Mouse (Mus musculus): ENCODE measurements around the gene Cnpy1.

Gene Cnpy1

DNA sequence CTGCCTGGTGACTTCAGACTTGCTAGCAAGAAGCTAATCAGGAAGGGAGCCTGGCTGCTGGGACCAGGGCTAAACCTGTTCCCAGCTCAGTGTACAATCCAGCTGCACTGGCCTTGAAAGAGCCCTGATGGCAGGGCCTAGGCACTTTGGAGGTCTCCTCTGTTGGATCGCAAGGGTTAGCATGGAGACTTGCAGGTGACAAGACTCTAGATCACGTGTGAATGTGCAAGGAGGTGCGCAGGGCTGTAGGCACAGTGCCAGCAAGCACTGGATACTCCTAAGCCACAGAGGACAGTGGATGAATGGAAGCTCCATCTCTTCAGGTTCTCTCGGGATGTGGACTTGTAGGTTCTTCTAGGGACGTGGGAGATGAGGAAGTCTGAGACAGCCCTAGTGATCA is 6.7 kb downstream of the Cnpy1 start:
- no peak for DNase-seq (ENCODE audit: low spot score)

DNA sequence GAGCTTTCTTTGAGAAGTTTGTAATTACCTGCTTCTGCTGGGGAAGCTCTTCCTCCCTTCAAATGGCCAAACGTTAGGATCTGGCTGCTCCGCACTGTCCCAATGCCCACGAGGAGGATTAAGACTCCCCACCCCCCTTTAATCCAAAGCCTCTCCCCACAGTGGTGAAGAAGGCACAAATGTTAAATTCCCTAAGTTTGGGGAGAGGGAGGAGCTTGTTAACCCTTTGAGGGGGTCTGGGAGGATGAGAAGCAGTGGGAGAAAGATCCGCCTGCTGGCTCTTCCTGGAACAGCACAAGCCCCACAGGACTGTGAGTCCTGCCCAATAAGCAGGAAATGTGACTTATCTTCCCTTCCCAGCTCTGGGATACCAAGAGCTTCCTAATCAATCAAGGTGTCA is 7.5 kb downstream of the Cnpy1 start:
- DNase-seq (ENCODE audit: low spot score), result no peak

DNA sequence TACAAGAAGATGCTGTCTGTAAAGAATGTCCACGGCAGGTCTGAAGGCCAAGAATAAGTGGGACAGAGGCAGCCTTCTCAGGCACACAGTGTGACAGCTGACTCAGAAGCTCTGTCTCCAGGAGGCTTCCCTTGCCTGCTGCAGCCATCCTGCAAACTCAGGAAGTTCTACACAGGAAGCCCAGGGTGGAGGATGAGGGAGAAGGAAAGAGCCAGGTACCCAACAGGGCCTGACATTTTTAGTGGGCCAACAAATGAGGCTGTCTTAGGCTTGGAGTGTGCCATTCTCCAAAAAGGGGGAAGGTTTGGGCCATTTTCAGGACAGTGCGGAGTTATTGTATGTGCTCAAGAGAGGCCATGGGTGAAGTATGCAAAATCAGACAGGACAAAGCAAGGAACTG is 7.9 kb downstream of the Cnpy1 start:
- DNase-seq (ENCODE audit: low spot score), result no peak

DNA sequence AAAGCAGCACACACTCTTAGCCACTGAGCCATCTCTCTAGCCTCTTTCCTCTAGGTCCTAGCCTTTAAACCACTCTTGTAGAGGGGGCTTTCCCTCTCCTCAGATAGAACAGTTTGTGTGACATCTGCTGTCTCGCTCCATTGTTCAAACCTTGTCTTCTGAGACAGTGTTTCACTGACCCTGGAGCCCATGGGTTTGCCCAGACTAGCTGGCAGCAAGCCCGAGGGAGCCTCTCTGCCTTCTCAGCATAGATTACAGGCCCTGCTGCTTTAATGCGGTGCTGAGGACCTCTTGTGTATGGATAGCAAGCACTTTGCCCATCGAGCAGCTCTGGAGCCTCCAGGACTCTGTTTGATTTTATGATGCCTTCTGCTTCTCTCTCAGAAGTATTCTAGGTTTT is 8.6 kb downstream of the Cnpy1 start:
- DNase-seq (ENCODE audit: low spot score), result no peak

DNA sequence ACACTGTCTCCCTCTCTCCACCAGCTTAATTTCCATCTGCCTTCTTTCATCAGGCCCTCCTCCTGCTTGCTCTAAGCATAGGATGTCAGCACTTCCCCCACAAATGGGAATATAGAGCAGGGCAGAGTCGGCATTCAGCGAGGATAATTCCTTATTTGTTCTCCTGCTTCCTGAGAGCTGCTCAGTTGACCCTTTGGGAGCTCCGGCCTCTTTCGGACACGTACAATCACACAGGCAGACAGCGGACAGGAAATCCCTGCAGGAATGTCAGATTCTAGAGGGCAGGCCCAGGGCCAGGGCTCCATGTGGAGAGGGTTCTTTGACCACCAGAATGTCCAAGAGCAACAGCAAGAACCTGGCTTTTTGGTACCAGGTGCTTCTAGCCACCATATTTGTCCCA is 9.5 kb downstream of the Cnpy1 start:
- DNase-seq (ENCODE audit: low spot score), result no peak

DNA sequence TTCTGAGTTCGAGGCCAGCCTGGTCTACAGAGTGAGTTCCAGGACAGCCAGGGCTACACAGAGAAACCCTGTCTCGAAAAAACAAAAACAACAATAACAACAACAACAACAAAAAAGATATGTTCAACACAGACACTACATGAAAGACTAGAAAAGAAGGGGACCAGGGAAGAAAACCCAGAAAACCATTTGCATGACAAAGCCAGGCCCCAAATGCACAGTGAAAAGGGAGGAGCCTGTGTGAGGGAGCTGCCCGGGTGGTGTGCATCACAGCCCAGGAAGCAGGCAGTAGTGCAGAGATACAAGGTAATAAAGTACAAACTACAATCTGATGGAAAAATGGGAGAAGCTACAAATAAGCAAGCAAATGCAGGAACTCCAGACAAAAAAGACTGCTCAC is 13.5 kb downstream of the Cnpy1 start:
- DNase-seq (ENCODE audit: low spot score), result no peak

DNA sequence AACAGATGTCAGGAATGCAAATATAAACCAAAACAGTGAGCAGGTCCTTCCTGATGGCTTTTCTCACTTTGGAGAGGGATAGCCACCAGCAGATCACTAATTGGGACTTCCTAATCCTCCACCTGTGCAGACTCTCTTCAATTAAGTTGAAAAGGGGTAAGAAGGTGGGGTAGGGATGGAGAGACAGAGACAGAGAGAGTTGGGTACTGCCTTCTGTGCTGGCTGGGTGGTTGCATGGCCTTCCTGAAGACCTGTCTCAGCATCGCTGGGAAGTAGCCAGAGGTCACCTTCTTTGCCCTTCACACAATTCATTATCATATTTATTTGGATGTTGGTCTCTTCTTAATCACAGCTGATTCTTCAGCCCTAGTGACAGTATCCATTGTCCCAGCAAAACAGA is 26.0 kb downstream of the Cnpy1 start:
- DNase-seq (ENCODE audit: low spot score), result no peak

DNA sequence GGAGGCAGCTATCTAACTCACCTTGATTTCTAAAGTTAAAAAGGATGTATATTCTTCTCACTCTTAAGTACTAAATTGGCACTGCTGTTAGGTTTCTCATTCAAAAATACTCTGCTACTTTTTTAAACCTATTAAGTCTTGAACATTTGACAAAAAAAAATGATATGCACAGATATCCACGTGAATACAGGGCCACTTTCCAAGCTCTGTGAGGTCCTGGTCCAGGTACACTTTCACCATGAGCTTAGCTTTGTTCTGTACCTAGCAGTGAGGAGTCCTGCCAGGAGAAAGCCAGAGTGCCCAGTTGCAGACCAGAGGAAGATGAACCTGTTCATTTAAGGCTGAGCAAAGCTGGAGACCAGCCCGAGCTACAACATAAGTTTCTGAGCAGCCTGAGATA is 32.2 kb downstream of the Cnpy1 start:
- no peak for DNase-seq (ENCODE audit: low spot score)

DNA sequence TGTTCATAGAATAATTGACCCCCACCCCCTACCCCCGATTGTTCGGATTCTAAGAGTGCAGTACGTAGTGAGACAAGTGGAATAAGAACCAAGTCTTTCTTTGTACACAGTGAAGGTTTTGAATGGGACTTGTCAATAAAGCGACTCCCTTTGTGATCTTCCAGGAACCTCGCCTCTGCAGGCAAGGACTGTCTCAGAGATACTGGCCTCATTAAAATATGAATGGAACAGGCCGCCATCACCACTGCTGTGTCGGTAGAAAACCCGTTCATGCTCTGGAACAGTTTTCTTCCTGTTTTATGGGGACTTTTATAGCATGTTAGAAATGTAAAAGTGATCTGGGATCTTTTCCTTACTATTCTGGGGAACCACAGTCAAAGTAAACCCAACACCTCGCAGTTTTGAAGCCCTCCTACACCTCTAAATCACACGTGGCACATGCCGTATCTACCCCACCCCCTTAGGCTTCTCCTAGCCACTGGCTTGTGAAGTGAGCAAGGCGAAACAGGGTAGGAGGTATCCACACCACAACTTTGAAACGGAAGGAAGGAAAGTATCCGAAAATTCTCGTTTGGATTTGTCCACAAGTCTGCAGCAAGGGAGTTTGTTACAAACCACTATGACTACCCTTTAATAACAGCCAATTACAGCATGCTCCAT is 33.8 kb downstream of the Cnpy1 start:
- no peak for DNase-seq (ENCODE audit: low spot score)

DNA sequence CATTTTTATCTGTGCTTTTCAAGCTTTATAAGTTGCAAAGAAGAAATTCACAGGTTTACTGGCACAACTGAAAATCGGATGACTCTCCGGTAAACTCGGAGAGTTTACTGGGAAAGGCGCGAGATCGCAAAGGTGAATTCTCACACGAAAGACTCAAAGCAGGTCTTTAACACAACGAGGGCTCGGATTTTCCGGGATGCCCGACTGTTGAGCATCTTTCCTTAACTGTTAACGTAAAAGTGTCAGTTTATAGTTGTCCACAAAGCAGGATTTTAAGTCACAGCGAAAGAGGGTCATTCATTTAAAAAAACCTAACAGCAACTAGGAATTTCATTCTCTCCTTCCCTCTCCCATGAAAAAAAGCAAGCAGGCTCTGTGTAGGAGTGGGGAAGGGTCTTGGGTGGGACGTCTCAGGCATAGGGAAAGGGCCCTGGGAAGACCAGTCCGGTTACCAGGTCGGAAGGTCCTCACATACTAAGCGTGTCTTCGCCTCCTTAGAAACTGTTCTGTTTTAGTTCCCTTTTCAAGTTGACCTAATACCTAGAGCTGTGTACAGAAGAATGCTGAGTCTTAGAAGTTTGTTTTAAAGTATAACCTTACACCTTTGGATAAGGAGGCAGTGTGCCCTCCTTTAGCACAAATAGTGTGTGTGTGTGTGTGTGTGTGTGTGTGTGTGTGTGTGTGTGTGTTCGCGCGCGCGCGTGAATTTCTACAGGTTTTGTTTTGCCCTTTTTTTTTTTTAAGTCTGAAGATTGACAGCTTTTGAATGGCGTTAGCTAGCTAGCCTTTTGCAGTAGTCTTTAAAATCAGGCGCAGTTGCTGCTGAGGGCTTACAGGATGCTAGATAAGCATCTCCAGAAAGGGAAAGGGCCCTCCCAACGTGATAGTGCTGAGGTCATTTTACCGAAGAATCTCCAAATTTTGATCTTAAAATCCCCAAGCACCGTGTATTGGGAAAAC is 34.7 kb downstream of the Cnpy1 start:
- DNase-seq (ENCODE audit: low spot score), result no peak

DNA sequence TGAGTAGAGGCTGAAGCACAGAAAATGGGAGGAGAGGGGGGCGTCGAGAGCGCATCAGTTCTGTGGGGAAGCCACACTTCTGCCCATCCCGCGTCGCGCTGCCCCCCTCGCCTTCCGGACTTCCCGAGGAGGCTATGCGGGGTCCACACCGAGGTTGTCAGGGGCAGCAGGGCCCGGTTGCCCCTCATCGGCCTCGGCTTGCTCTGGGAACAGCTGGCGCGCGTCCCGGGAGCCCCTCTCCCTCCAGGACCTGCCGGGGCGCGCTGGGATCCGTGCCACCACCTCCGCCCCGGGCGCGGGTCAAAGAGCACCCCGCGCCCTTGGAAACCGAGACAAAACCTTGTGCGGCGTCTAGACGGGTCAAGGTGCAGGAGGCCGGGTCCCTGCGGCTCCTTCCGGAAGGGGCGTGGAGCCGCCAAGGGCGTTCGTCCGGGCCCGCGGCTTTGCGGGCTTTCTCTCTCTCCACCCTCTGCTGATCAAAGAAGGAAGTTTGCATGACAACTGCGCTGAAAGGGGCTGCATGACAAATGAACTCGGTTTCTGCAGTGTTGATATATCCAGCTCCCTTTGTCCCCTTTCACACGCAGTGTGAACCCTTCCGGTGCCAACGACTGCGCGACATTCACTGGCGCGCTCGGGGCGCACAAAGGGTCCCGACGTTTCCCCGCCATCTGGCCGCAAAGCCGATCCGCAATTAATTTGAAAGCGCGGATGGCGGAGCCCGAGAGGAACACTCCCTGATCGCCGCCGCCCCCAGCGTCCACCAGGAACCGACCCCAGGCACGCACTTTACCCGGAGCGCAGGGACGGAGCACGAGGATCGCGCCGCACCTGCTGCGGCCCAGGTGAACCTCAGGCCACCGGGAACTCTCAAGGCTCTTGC is 35.8 kb downstream of the Cnpy1 start:
- no peak for DNase-seq (ENCODE audit: low spot score)

DNA sequence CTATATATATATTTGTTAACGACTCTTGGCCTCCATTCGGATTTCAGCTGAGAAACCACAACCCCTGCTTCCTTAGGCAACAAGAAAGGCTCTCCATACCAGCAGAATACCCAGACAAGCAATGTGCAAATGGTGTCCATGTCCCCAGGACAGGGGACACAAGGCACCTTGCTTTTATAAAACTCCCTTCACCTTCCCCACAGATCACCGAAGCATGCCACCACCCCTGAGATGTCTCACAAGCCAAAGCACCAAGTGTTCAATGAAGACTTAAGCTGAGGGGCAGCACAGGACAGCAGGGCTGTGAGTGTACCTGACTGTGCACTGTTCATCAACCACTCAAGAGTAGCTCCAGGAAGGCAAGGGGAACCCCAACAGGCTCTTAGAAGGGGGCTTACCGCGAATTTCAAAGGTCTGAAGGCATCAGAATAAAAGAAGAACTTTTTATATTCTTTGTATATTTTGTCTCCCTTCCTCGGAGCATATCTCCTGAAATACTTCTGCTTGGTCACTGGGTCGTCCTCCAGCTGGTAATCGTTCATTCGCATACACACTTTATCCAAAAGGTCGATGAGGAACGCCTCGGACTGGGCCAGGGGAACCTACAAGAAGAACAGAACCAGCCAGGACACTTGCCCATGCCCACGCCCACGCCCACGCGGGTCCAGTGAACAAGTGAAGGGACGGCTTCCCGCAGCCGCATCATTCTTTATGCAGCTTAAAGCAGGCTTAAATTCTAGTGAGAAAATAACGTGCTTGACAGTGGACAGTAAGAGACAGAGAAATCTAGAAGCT is 36.7 kb downstream of the Cnpy1 start:
- no peak for DNase-seq (ENCODE audit: low spot score)

DNA sequence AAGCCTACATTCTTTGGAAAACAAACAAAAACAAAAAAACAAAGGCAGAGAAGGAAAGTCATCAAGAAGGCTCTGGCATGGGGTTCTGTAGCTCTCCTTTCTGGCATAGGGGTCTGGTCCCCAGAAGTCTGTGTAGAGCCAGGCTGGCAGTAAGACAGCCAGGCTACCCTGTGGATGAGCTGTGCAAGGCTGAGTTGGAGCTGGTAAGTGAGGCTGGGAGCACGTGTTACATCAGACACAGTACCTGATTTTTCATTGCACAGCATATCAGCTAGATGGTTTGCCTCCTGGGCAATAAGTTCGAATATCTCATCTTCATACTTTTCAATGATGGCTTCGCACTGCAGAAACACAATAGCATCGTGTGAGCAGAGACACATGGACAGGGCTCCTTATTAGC is 38.6 kb downstream of the Cnpy1 start:
- no peak for DNase-seq (ENCODE audit: low spot score)

DNA sequence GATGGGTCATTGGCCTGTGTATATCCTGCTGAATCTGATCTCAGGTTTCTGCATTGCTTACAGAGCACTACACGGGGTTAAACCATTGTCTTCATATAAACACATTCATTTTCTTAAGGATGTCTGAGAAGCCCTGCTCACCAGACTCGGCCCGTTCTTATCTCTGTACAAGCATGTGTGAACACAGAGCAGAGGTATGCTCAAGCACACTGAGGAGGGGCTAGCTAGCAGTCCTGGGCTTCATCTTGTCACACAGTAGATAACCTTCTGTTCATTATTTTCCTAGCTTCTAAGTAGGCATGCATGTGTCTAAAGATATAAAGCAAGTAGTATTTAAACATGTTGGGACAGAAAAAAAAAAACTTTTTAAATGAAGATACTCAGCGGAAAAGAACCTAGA is 39.2 kb downstream of the Cnpy1 start:
- DNase-seq (ENCODE audit: low spot score), result no peak

DNA sequence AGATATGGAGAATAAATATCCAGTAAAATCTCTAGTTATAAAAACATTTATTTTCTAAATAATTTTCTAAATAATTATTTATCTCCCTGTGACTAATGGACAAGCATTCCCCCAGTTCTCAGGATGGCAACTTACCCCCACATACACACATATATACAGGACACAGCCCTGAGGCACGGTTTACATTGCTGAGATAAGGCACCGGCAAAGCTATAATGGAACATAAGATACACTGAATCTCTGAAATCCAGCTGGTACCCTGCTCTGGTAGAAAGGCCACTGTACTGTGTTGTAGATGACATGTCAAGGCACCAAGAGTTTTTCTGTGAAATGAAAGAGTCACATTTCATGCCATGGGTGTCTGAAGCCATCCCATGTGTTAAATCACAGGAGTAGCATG is 40.9 kb downstream of the Cnpy1 start:
- no peak for DNase-seq (ENCODE audit: low spot score)

DNA sequence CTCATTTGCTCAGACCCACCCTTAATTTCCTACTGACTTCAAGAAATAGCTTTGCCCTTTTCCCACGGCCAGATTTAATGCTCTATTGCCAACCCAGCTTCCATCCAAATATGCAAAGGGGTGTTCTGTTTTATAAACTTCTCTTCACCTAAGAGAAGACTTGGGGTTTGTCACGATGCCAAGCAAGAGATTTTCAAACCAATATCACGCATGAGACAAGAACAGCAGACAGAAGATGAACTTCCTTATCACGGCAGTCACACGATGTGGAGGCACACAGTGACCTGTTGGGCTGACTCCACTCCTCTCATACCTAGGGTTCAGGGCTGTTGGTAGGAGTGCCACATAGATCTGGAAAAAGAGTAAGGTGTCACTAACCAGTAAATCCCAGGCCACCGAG is 42.5 kb downstream of the Cnpy1 start:
- no peak for DNase-seq (ENCODE audit: low spot score)

DNA sequence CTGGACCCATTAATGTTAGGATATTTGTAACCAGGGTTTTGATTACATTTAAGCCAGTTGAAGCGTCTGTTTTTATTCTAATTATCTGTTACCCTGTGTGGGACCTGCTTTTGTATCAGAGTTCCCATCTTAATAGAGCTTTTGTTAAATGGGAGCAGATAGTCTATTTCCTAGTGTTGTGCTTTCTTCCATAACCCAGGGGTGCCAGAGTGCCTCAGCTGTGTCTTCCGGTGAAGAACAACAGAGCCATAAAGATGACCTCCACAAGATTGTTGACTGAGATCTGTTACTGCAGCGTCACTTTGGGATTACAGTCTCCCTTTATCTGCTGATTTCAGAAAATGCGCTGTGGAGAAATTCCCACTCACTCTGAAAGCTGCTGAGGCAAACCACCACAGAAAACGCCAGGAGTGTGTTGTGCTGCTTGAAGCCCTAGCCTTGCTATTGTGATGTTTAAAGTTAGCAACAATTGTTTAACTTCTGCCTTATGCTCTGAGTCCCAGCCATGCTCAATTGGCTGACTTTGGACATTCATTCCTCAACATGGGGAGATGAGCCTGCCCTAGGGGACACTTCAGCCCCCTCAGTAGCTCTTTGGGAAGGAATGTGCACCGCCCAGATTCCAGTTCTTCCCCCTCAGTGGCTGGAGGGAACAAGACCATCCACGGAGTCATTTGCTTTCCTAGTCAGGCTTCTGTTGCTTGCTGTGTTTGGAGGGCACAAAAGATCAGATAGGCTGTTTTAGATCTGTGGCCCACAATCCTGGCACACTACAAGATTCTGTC is 46.3 kb downstream of the Cnpy1 start:
- DNase-seq (ENCODE audit: low spot score), result no peak

DNA sequence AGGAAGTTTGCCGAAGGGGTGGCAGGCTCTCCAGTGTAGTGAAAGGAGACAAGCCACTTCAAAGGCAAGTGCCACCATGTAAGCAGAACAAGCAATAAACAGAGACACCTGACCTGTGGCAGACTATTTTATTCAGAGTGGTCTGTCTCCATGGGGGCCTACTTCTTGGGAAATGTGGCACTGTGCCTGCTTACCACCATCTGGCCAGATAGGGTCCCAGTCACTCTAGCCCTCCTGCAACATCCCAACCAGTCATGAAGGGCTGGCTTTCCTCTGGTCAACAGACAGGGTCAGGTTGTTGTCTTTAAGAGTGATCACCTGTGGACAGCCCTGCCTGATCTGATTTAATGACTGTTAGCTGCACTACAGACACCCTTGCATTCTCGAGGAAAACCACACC is 50.1 kb downstream of the Cnpy1 start:
- no peak for DNase-seq (ENCODE audit: low spot score)

DNA sequence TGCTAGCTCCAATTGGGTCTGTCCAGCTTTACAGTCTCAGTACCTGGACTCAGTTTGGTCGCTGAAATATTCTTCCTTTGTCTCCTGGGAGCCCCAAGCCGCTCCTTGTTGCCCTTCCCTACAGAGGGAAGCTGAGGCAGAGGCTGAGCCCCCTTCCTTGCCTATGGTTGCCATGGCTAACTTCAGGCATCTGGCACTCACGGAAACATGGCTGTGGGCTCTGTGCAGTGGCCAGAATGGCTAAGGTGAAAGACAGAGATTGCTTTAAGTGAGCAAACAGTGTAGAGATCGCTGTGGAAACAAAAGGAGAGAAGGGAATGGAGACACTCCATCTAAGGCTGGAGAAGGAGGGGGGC is 53.5 kb downstream of the Cnpy1 start:
- no peak for DNase-seq (ENCODE audit: low spot score)

DNA sequence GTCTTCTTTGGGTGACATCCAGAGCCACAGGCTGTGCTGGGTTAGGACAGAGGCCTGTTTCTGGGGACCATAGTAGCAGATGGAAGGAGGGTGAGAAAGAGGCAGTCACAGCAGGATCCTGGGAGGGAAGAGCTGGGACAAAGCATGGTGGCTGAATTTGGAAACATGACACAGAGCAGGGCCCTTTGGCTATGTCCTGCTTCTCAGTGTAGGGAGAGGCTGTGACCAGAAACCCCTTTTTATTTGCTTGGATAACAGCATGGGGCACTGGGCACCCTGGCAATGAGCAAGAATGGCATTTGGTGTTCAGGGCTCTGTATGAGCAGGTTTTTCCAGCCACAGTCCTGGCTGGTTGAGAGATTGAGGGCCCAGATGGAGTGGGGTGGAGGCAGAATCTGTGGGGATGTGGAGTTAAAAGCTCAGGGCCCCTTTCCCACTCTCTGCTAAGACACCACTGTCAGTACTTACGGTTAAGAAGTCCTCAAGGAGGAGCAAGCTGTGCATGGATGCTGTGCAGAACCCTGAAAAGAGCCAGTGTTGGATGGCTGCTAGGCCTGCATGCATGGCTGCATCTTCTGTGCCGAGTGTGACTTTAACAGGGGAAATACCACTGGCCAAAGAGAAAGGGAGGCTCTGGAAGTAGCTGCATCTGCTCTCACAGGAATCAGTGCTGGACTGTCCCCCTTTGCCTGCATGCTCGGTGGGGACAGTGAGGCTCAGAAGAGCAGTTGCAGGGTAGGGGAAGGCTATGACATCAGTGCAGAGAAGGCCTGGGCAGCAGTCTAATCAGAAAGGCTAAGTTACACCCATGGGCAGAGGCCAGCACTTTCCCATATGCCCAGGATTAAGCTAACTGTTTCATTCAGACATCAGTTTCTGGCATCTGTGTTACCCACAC is 54.2 kb downstream of the Cnpy1 start:
- no peak for DNase-seq (ENCODE audit: low spot score)

Data from MN1 (cell line).